Mouse (Mus musculus): ENCODE measurements around the gene Cela3b.
"Not testable (repeated sequence)": the region's sequence is repeated elsewhere in the genome, so short reads cannot be mapped to it uniquely, and the experiment has no call there.

Gene Cela3b

GRCm38 (mm10) chr4:137412185-137412709 is 18.1 kb downstream of the Cela3b start:
- DNase-seq = not testable (repeated sequence)

DNA sequence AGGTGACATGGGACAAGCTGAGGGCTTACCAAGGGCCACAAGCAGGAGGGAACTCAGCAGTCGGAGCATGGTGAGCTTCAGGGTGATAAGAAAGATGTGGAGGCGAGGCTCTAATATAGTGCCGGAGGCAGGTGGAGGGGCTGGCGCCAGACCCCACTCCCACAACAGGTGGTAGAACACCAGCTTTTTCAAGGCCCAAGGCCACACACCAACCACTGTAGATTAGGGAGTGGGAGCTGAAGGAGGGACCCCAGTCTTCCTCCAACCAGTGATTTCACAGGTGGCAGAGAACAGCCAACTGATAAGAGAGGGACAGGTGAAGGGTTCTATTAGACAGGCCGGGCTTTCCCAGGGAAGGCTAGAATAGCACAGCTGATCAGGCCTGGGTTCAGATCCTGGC is 20.6 kb downstream of the Cela3b start, which contains the start of gene Cela3a:
Gene Cela3a, minus strand, starts transcription at position 101 of the 400 bp plus-strand sequence.
- DNase-seq = no peak

GRCm38 (mm10) chr4:137405571-137405970 is 24.8 kb downstream of the Cela3b start:
- DNase-seq = no peak

DNA sequence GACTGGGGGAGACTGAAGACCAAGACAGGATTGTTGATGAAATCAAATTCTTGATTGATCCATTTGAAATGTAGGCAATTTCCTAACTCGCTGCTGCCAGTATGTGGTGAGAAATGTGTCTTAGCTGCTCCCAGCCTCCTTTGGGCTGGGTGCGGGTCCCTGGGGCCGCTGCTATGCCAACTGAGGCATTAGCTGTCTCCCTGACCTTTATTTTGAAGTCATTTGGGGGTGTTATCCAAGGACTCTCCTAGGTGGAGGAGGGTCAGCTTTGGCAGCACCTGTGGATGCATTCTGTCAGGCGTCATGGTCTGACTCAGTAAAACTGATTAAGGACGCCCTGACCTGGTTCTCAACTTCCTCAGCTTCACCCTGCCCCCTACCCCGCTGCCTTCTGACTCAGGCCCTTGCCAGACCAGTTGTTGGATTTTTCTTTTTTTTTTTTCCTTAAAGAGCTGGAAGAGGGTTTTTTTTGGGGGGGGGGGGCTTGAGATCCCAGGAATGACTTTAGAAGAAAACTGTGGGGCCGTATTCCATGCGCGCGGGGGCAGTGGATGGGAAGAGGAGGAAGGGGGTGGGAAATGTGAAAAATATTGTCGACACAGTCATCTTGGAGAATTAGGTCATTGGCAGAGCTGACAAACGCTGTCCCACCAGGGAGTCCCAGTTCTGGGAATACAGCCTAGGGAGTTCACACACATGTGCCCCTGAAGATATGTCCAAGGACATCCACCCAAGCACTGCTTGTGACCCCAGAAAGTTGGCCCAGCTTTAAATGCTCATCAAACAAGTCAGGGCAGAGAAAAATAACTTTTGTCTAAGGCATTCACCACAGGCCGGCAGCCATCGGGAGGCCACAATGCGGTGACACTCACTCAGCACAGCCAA is 33.5 kb downstream of the Cela3b start:
- DNase-seq = no peak

- no peak for DNase-seq
These were observed 36.8 kb downstream of the Cela3b start for GRCm38 (mm10) chr4:137393378-137394135.

DNA sequence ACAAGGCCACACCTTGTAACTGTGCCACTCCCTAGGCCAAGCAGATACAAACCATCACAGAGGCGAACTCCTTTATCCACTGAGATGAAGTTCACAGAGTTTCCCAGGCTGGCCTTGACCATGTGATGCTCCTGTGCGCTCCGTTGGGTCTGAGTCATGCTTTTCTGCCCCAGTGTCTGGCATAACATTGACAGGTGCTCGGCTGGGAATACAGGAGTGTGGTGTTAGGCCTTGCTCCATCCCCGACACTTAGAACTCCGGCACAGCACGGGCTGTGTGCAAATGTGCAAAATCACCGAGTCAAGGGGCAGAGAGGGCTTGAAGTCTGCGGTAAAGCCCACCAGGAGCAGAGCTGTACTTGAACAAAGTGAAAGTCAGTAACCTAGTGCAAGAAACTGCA is 37.5 kb downstream of the Cela3b start:
- no peak for DNase-seq

DNA sequence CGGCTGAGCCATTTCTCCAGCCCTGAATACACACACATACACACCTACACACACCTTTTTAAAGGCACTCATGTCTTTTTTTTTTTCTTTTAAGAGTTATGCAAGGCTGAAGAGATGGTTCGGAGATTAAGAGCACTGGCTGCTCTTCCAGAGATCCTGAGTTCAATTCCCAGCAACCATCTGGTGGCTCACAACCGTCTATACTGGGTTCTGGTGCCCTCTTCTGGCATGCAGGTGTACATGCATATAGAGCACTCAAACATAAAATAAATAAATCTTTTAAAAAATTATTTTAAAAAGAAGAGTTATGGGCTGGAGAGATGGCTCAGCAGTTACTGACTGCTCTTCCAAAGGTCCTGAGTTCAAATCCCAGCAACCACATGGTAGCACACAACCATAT is 39.1 kb downstream of the Cela3b start:
- DNase-seq = no peak

- no peak for DNase-seq
These were observed 40.1 kb downstream of the Cela3b start for GRCm38 (mm10) chr4:137390196-137390595.

- DNase-seq = no peak
These were observed 41.4 kb downstream of the Cela3b start for GRCm38 (mm10) chr4:137388983-137389382.

DNA sequence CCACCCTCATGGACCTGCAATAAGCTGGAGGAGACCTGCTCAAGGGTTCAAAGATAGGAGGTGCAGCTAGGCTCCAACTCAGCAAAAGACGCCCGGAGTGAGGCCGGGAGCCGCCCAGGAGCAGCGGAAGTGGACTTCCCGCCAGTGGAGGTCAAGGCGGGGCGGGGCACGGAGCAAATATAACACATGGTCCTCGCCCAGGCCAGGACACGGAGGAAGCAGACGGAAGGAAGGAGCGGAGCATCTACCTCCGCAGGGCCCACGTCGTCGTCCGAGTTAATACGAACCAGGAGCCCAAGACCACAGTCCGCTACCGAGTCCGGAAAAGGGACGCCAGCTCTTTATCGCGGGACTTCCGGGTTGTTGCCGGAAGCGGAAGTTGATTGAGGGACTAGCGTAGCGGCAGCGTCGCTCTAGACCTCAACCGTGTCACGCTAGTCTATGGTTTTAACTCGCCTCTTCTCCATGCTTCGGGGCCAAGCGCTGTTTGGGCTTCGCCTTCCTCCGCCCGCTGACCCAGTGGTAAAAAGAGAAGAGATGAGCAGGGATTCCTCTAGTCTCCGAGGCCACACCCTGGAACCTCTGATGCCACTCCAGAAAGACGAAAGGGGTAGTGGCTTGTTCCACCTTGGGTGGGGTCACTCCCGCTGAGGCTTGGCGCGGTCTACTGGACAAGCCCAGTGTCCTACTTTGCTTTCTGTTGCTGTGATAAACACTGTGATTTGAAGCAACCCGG is 42.1 kb downstream of the Cela3b start:
- peak; percentile 90 for DNase-seq

- DNase-seq = peak; percentile 25
These were observed 42.8 kb downstream of the Cela3b start for GRCm38 (mm10) chr4:137387482-137388058.

DNA sequence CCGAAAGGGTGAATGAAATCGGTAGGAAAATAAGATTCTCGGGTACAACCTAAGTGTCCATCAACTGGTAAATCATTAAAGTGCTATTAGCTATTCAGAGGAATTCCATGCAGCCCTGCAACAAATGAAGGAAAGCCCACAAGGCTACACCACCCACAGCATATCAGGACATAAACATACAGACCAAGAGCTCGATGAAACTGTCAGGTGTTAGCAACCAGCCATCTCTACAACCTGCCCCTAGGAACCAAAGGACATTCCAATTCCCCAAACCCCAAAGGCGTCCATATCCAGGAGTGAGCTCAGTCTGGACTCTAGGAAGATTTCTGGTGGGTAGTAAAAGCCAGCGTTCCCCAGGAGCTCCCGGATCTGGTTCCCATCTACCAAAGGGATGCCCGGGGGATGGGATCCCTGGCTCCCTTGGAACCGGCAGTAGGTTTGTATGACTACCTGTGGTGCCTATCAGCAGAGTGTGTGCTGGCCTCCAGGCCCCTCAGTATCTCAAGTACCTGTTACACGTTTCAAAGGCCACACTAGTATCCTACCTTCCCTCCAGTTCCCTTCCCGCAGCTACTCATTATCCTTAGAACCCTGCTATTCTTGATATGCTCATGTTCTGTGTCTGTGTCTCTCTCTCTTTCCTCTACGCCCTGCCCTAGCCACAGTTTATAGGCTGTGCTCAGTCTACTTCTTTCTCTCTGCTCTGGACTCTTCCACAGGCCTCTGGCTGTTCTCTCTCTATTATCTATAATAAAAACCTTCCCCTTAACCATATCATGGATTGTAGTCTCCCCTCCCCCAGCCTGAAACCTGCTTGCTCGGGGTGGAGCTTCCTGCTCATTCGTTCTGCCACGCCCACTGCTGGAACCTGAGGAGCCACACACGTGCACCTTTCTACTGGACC is 49.4 kb downstream of the Cela3b start:
- peak; percentile 60 for DNase-seq

DNA sequence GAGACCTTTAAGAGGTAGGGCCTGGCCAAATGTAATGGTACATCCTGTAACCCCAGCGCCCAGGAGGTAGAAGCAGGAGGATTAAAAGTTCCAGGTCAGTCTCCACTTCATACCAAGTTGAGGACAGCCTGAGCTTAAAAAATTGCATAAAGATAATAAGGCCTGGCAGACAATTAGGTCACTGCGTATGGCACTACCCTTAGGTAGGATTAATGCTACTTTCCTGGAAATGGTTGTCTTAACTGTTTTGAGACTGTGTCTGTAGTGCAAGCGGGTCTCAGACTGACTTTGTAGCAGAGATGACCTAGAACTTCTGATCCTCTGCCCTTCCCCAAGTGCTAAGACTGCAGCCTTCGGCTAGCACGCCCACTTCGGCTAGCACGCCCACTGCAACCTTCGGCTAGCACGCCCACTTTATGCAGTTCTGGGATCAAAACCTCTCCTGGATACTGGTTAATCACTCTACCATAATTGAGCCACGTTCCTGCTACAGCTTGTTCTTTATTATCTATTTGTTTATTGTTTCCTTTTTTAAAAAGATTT is 50.6 kb downstream of the Cela3b start:
- DNase-seq = no peak

DNA sequence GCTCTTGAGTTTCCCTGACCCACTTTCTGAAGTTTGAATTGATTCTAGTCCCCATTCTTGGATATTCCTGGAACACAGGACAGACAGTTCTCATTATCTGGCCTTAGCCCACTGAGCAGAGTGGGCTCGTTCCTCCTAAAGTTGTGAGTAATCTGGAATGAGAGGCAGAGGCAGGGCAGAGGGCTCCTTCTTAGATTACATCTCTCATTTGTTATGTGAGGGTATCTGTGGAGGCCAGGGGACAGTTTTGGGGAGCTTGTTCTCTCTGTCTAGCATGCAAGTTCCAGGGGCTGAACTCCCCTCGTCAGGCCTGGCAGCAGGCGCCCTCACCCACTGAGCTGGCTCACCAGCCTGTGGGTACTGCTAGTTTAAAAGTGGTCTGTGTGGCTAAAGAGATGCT is 51.3 kb downstream of the Cela3b start:
- DNase-seq = no peak

- DNase-seq = no peak
These were observed 52.6 kb downstream of the Cela3b start for GRCm38 (mm10) chr4:137377526-137378304.

DNA sequence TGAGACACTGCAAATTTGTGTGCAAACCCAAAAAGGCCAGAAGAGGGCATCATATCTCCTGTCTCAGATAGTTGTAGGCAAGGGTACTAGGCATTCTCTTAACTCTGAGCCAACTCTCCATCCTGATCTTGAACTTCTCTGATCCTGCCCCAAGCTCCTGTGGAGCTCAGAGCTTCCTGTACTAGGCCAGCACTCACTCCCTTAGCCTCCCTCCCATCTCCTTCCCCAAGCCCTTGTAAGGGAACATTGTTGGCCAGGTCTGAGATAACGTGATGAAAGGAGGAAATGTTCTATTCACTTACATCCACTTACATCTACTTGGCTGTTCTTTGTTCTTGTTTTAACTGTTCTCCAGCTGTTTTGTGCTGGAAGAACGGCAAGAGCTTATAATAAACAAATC is 53.6 kb downstream of the Cela3b start:
- no peak for DNase-seq

DNA sequence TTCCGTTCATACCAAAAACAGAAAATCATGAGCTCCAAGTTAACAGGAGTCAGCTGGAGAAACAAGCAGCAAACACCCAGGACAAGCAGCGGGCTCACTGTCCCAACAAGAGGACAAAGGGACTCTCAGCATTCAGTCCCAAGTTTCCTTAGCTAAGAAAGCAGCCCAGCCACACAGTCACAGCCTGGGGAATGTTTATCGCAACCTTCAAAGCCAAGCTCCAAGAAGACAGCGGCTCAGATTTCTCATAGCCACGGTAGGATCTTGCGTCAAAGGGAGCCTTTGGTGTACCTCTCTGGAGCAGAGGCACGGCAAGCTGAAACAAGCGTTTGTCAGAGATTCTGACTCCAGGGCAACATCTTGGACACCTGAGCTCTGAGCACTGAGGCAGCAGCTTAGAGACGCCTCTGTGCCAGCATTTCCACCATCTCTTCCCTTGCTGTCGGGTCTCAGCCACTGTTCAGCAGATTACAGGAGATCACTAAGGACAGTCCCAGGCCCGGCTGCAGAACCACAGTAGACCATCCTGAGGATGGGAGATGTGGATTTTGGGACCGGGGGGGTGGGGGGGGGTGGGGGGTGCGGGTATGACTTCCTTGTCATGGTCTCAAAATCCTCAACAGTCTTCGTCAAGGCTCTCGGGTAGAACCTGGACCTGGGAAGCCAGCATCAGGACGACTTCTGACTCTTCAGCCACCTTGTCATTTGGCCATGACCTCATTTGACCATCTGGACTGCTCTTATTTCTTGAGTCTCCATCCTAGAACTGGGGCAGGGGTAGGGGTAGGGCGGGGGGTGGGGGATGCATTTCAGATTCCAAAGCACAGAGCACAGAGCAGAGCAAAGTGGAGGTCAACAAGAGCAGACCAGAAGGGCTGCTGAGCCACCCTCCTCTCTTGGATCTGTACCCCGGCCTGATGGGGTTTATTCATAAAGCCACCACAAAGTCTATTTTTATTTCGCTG is 54.7 kb downstream of the Cela3b start:
- DNase-seq = no peak

- DNase-seq = peak; percentile 13
These were observed 56.6 kb downstream of the Cela3b start for GRCm38 (mm10) chr4:137373711-137374110.

Measured in liver (tissue).